Mouse (Mus musculus) neutrophil, adult 83 days (primary cell): Measurements from ENCODE around the gene Gm973. TPM values are rescaled to one million over a fixed set of nuclear protein-coding genes. Genes with fewer than 3 reads are reported as not detected.

Source experiments
- total RNA-seq, 2 experiments: library from RNA; stranded (reverse); gene quantifications; one replicate each; pipeline ENCODE4 v1.2.4; 2023

Gene Gm973
- total RNA-seq, result under 1 TPM in 1 of 2 experiments, not detected in 1; 0.50 TPM

DNA sequence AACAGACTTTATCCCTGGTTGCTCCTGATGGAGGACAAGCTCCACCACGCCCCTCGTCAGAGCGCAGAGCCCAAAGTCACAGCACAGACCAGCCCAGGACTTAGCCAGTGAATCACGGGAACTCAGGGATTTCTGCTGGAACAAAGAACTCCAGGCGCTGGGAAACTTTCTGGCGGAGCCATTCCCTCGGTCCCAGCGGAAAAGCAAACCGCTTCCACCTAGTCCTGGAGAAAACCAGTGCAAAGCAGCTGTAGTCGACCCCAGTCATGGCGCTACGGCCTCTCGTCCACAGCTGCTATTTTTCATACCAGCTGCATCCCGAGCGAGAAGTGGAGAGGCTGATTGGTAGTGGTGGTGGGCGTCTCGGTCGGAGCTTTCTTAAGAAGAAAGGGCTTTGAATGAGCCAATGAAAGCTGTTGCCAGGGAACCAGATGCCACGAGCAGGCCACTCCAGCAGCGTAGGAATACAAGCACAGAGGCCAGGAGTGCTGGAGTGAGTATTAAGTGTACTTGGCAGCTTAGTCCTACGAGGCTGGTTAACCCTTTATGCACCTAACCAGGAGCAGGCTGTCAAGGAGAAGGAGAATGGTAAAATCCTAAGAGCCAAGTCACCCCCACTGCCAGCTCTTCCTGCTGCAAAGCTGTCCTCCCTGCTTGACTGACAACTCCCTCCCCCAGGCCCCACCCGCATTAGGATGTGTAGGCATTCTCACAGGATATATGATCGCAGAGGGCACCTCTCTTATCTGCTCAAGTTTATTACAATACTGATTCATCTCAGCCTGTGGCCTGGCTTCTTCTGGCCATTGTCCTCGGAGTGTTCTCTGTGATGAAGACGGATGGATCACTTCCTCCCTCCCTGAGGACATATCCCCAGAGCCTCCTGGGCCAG, at the start of gene Gm973:
TSS of gene Gm973 (plus strand) at position 239 of the 892 bp plus-strand sequence.

DNA sequence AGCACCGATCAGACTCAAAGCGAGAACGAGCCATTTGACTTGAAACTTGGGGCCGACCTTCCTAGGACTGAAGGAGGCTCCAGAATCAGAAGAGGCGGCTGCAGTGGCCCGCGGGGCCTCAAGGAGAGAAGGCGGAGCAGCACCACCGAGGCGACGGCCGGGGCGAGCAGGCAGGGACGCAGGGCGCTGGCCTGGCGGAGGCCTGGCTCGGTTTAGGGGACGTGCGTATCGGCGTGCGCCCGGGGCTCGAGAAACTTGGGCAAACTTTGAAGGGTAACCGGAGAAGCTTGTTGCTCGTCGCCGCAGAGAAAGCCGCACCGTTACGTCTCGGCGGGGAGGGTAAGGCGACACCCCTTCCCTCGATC, 33.8 kb upstream of the Gm973 start, which contains the start of gene Fzd7:
TSS of gene Fzd7 (plus strand) at position 94 of the 365 bp plus-strand sequence.

DNA sequence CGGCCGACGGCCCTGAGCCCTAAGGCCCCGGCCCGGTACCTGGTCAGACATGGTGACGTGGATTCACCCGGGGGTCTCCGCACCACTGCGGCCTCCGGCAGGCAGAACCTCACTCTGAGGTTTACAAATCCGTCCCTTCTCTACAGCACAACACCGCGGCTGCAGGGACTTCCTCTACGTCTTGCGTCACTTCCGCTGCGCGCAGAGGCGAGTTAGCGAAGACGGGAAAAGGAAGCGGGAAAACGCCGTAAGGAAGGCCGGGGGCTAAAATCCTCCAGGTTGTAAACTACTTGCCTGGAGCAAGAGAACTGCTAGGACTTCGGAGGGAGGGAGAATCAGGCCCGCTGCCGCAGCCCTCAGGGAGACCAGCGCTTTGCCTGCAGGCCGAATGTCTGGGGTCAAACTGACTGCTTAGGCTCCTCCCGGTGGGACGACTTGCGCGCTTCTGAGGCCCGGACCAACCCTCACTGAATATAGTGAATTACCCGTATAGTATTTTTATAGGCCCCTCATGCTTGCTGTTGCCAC, 154.6 kb downstream of the Gm973 start, which contains the start of gene Sumo1:
TSS of gene Sumo1 (minus strand) at position 194 of the 528 bp plus-strand sequence.

DNA sequence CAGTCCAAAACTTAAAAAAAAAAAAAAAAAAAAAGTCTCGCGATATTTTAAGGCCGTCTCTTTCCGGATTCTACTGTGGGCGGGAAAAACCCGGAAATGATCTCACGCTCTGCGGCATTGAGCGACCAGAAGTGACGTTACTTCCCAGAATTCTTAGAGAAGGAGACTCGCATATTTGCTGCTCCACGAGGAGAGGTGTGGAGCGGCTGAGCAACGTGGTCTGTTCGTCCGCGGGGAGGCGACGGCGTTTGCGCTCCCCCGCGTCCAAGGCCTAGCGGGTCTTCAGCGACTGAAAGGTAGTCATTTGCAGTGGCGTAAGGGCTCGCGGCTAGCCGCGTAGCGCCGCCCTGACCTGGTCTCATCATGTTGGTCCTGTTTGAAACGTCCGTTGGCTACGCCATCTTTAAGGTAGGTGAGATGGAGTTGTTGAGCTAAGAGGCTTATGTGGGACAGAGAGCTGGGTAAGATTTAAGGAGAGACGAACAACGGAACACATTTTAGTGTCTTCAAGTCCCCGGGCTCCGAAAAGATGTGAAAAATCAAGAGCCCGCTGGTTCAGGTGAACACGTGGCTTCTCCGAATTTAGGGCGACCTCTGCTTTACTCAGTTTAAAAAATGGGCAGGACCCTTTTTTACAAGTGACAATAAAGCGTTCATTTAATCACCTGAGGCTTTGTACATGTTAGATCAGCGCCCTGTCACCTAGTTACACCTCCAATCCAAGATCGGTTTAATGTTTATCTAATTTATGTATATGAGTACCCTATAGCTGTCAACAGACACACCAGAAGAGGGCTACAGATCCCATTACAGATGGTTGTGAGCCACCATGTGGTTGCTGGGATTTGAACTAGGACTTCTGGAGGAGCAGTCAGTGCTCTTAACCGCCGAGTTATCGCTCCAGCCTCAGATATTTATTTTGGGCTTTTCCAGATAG, 169.0 kb downstream of the Gm973 start, which contains the start of gene Nop58:
TSS of gene Nop58 (plus strand) at position 153 of the 937 bp plus-strand sequence.

Other genes starting within 250 kb of the Gm973 start
- 1 to 10 TPM; 3.2 to 3.6 TPM for gene Fzd7, start 33.8 kb upstream of the Gm973 start, total RNA-seq
- gene Sumo1, start 154.6 kb downstream of the Gm973 start, total RNA-seq, result 10 to 100 TPM; 61.8 to 68.8 TPM
- gene Nop58, start 168.7 kb downstream of the Gm973 start, total RNA-seq, result 10 to 100 TPM; 62.7 to 69.8 TPM
- 10 to 100 TPM; 18.1 to 20.9 TPM for gene Bmpr2, start 247.1 kb downstream of the Gm973 start, total RNA-seq